Mouse (Mus musculus): ENCODE measurements around the gene Gnai2.

DNA sequence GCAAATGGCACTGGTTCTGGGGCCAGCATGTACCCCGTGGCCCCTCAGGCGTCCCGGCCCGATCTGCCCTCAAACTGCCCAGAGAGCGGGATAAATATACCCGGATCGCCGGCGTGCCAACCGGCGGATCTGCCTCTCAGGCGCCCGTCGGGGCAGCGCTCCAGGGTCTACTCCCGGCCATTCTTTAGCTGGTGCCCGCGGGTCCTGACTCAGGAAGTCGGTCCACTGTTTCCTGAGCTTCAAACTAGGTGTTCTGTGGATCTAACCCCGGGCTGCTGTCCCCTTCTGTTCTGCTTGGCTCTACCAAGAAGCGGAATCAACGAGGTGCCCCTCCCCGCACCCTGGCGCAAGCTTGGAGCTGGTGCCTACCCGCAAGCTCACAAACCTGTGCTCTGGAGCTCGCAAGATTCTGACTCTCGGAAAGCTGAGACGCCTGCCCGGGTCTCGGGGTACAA, 31.6 kb upstream of the Gnai2 start:
- TF ChIP-seq CTCF (IDR thresholded peaks at IDR 0.05; ENCODE audit: extremely low read depth, insufficient read depth, insufficient read length, insufficient replicate concordance) (no peak), POLR2A (IDR thresholded peaks at IDR 0.05; ENCODE audit: low read depth, low read length) (no peak)
